Mouse (Mus musculus) lung, postnatal 0 days (tissue): ENCODE data around the gene Rcan2. TPM values are rescaled to one million over a fixed set of nuclear protein-coding genes. Genes with fewer than 3 reads are reported as not detected.

Source experiments
- ATAC-seq: fragments of 200-750 bp; cut with Nextera tagmentation; 2 replicates; pipeline ENCODE4 v1.8.0; 2017; ENCODE audit warnings: moderate library complexity
- DNase-seq: peaks from one replicate; pipeline ENCODE4 v3.0.0-alpha.2; 2016; ENCODE audit warnings: low spot score
- H3K27ac ChIP-seq: fragments of 300-500 bp; sonication (generic); 2 replicates; pipeline ENCODE4 v1.5.1; 2014; ENCODE audit warnings: antibody characterized with exemption, mild to moderate bottlenecking, low read length, mixed read lengths
- H3K27me3 ChIP-seq: fragments of 300-500 bp; sonication (generic); replicated peaks from 2 replicates; pipeline ENCODE4 v1.6.1; 2014; ENCODE audit warnings: low read length, mixed read lengths; ENCODE audit not compliant: insufficient read depth
- H3K36me3 ChIP-seq: fragments of 300-500 bp; sonication (generic); 2 replicates; pipeline ENCODE4 v1.6.1; 2014; ENCODE audit warnings: low read length, mixed read lengths; ENCODE audit not compliant: insufficient read depth
- H3K4me1 ChIP-seq: fragments of 300-500 bp; sonication (generic); 2 replicates; pipeline ENCODE4 v1.6.1; 2014; ENCODE audit warnings: antibody characterized with exemption, low read depth, low read length, mixed read lengths; ENCODE audit not compliant: insufficient read depth
- H3K4me2 ChIP-seq: fragments of 300-500 bp; sonication (generic); replicated peaks from 2 replicates; pipeline ENCODE4 v1.6.1; 2014; ENCODE audit warnings: low read depth, mild to moderate bottlenecking, low read length, moderate library complexity, mixed read lengths
- H3K4me3 ChIP-seq: fragments of 300-500 bp; sonication (generic); 2 replicates; pipeline ENCODE4 v1.5.1; 2014; ENCODE audit warnings: low read depth, low read length
- H3K9ac ChIP-seq: fragments of 300-500 bp; sonication (generic); replicated peaks from 2 replicates; pipeline ENCODE4 v1.6.1; 2014; ENCODE audit warnings: low read depth, mild to moderate bottlenecking
- H3K9me3 ChIP-seq: fragments of 300-500 bp; sonication (generic); 2 replicates; pipeline ENCODE4 v1.6.1; 2016; ENCODE audit warnings: low read length, mixed read lengths
- CTCF ChIP-seq: IDR thresholded peaks from 2 replicates; pipeline ENCODE4 v1.5.1; 2016; ENCODE audit warnings: antibody characterized with exemption, mild to moderate bottlenecking
- EP300 ChIP-seq: IDR thresholded peaks from 2 replicates; pipeline ENCODE4 v1.6.1; 2016; ENCODE audit warnings: antibody characterized with exemption, mild to moderate bottlenecking, control low read depth
- WGBS: fragments of 180-500 bp; shearing (Covaris S2); extraction: QIAGEN DNeasy Blood & Tissue Kit; methylation state at CpG from one replicate; pipeline ENCODE4 v1.1.7; 2014; 5-methylcytosine and 5-hydroxymethylcytosine counted together
- polyA plus RNA-seq: library from polyadenylated mRNA; unstranded; fragments of >200 nt; fragmentation: Nextera tagmentation; extraction: Ambion mirVana; gene quantifications from 2 replicates; pipeline ENCODE4 v1.2.1, GENCODE M21; 2015

Gene Rcan2
- polyA plus RNA-seq, 1 experiment from 2014 or later, result 1.3 TPM

GRCm38 (mm10) chr17:43832401-43833124 is 31.4 kb downstream of the Rcan2 start:
- no peak for TF ChIP-seq CTCF
- TF ChIP-seq EP300, result no peak
- DNase-seq (no peak), ATAC-seq (no peak)
- Histone ChIP-seq H3K27ac (no peak overlapping the region), H3K4me3 (no peak overlapping the region), H3K4me1 (no peaks in the 10 kb centered on the region), H3K9me3 (no peaks in the 10 kb centered on the region), H3K36me3 (no peaks in the 10 kb centered on the region), H3K9ac (no peak overlapping the region), H3K27me3 (no peaks in the 10 kb centered on the region), H3K4me2 (0 out of 2 replicates have a peak overlapping the region, but pooled peaks have one; percentile 14)
- WGBS, result 62% methylated on average over 15 of the region's 15 CpGs

- no peak for TF ChIP-seq CTCF
- TF ChIP-seq EP300, result no peak
- ATAC-seq, result no peak
- Histone ChIP-seq H3K4me2 (no peak overlapping the region), H3K4me3 (no peak overlapping the region), H3K9me3 (no peaks in the 10 kb centered on the region), H3K4me1 (no peaks in the 10 kb centered on the region), H3K27me3 (no peaks in the 10 kb centered on the region), H3K9ac (no peak overlapping the region), H3K27ac (no peak overlapping the region), H3K36me3 (no peaks in the 10 kb centered on the region)
- WGBS, result 70% methylated on average over 9 of the region's 9 CpGs
- DNase-seq, result no peak
Observed at GRCm38 (mm10) chr17:43840208-43840607, 39.1 kb downstream of the Rcan2 start.

GRCm38 (mm10) chr17:43846714-43847113 is 45.6 kb downstream of the Rcan2 start:
- peak; percentile 16; the same call in 1 of the 2 replicates for ATAC-seq
- Histone ChIP-seq H3K4me1 (no peaks in the 10 kb centered on the region; the same call in 1 of the 2 replicates), H3K4me2 (no peak overlapping the region), H3K36me3 (no peaks in the 10 kb centered on the region), H3K27ac (no peak overlapping the region), H3K27me3 (no peaks in the 10 kb centered on the region), H3K9me3 (no peaks in the 10 kb centered on the region), H3K4me3 (no peak overlapping the region), H3K9ac (no peak overlapping the region)
- TF ChIP-seq EP300 (peak; percentile 77), CTCF (no peak)
- DNase-seq, result peak; percentile 80
- 22% methylated on average over 2 of the region's 2 CpGs for WGBS

GRCm38 (mm10) chr17:43848903-43849302 is 47.8 kb downstream of the Rcan2 start:
- Histone ChIP-seq H3K27ac (no peak overlapping the region), H3K9me3 (no peaks in the 10 kb centered on the region), H3K4me3 (no peak overlapping the region), H3K4me1 (no peaks in the 10 kb centered on the region; the same call in 1 of the 2 replicates), H3K36me3 (no peaks in the 10 kb centered on the region), H3K27me3 (no peaks in the 10 kb centered on the region), H3K4me2 (no peak overlapping the region), H3K9ac (no peak overlapping the region)
- TF ChIP-seq EP300, result 0 out of 2 replicates have a peak, but pooled peaks have one; percentile 8
- no peak for TF ChIP-seq CTCF
- 42% methylated on average over 3 of the region's 3 CpGs for WGBS
- DNase-seq (peak; percentile 17), ATAC-seq (peak; percentile 68; the same call in 1 of the 2 replicates)

- no peaks in the 10 kb centered on the region for H3K36me3 ChIP-seq
- no peak overlapping the region for H3K9ac ChIP-seq
- no peak for TF ChIP-seq EP300
- no peak for TF ChIP-seq CTCF
- no peak overlapping the region for H3K4me3 ChIP-seq
- no peak overlapping the region for H3K4me2 ChIP-seq
- no peak for ATAC-seq
- H3K9me3 ChIP-seq, result no peaks in the 10 kb centered on the region
- 70% methylated on average over 5 of the region's 5 CpGs for WGBS
- H3K4me1 ChIP-seq, result no peaks in the 10 kb centered on the region
- no peak for DNase-seq
- H3K27ac ChIP-seq, result no peak overlapping the region
- H3K27me3 ChIP-seq, result no peaks in the 10 kb centered on the region
Observed at GRCm38 (mm10) chr17:43855132-43855531, 54.0 kb downstream of the Rcan2 start.

GRCm38 (mm10) chr17:43856081-43856480 is 54.9 kb downstream of the Rcan2 start:
- H3K4me2 ChIP-seq, result no peak overlapping the region
- H3K4me1 ChIP-seq, result no peaks in the 10 kb centered on the region
- no peak overlapping the region for H3K27ac ChIP-seq
- no peak overlapping the region for H3K9ac ChIP-seq
- H3K4me3 ChIP-seq, result no peak overlapping the region
- H3K27me3 ChIP-seq, result no peaks in the 10 kb centered on the region
- no peaks in the 10 kb centered on the region for H3K36me3 ChIP-seq
- WGBS, result 54% methylated on average over 4 of the region's 4 CpGs
- ATAC-seq (no peak), DNase-seq (no peak)
- no peaks in the 10 kb centered on the region for H3K9me3 ChIP-seq
- TF ChIP-seq CTCF, result no peak
- no peak for TF ChIP-seq EP300
